Mouse (Mus musculus): Measurements from ENCODE around the gene Pafah1b1. TPM values are rescaled to one million over a fixed set of nuclear protein-coding genes. Genes with fewer than 3 reads are reported as not detected.

The Pafah1b1 gene
- polyA plus RNA-seq, 1 experiment from 2014 or later = 62.1 TPM

- Histone ChIP-seq H3K9ac (ENCODE audit: low read depth, low read length) (0 out of 2 replicates have a peak overlapping the region, but pooled peaks have one; percentile 8), H3K36me3 (ENCODE audit: control insufficient read depth, insufficient read depth) (no peaks in the 10 kb centered on the region), H3K27ac (ENCODE audit: low read depth, low read length) (peak overlapping the region; percentile 78), H3K4me3 (ENCODE audit: low read depth, low read length) (no peak overlapping the region), H3K27me3 (replicated peaks; ENCODE audit: control insufficient read depth, insufficient read depth, low read length) (no peaks in the 10 kb centered on the region), H3K4me2 (replicated peaks; ENCODE audit: low read depth) (no peak overlapping the region), H3K9me3 (ENCODE audit: control insufficient read depth) (no peaks in the 10 kb centered on the region), H3K4me1 (replicated peaks; ENCODE audit: control insufficient read depth, insufficient read depth, low read length) (0 out of 2 replicates have a peak, but pooled peaks cover 3% of the 10 kb centered on the region)
- ATAC-seq = peak; percentile 86
- 48% methylated on average over 7 of the region's 7 CpGs for WGBS
- no peak for TF ChIP-seq CTCF (IDR thresholded peaks at IDR 0.05; ENCODE audit: low read depth)
These were observed 26.3 kb upstream of the Pafah1b1 start for GRCm38 (mm10) chr11:74750662-74751351.

GRCm38 (mm10) chr11:74749241-74749640 lies 24.8 kb upstream of the Pafah1b1 start:
- H3K4me3 ChIP-seq (ENCODE audit: low read depth, low read length) = no peak overlapping the region
- no peak overlapping the region for H3K4me2 ChIP-seq (replicated peaks; ENCODE audit: low read depth)
- no peaks in the 10 kb centered on the region for H3K36me3 ChIP-seq (ENCODE audit: control insufficient read depth, insufficient read depth)
- H3K9me3 ChIP-seq (ENCODE audit: control insufficient read depth) = no peaks in the 10 kb centered on the region
- WGBS = 89% methylated on average over 13 of the region's 13 CpGs
- H3K27me3 ChIP-seq (replicated peaks; ENCODE audit: control insufficient read depth, insufficient read depth, low read length) = no peaks in the 10 kb centered on the region
- no peak for ATAC-seq
- H3K27ac ChIP-seq (ENCODE audit: low read depth, low read length) = no peak overlapping the region
- TF ChIP-seq CTCF (IDR thresholded peaks at IDR 0.05; ENCODE audit: low read depth) = no peak
- H3K4me1 ChIP-seq (replicated peaks; ENCODE audit: control insufficient read depth, insufficient read depth, low read length) = 0 out of 2 replicates have a peak, but pooled peaks cover 3% of the 10 kb centered on the region
- no peak overlapping the region for H3K9ac ChIP-seq (ENCODE audit: low read depth, low read length)

GRCm38 (mm10) chr11:74748022-74748421 lies 23.6 kb upstream of the Pafah1b1 start:
- H3K36me3 ChIP-seq (ENCODE audit: control insufficient read depth, insufficient read depth) = no peaks in the 10 kb centered on the region
- no peaks in the 10 kb centered on the region for H3K9me3 ChIP-seq (ENCODE audit: control insufficient read depth)
- WGBS = 52% methylated on average over 4 of the region's 4 CpGs
- no peak overlapping the region for H3K4me2 ChIP-seq (replicated peaks; ENCODE audit: low read depth)
- ATAC-seq = no peak
- H3K27ac ChIP-seq (ENCODE audit: low read depth, low read length) = no peak overlapping the region
- no peak overlapping the region for H3K9ac ChIP-seq (ENCODE audit: low read depth, low read length)
- no peak overlapping the region for H3K4me3 ChIP-seq (ENCODE audit: low read depth, low read length)
- H3K4me1 ChIP-seq (replicated peaks; ENCODE audit: control insufficient read depth, insufficient read depth, low read length) = 0 out of 2 replicates have a peak, but pooled peaks cover 3% of the 10 kb centered on the region
- TF ChIP-seq CTCF (IDR thresholded peaks at IDR 0.05; ENCODE audit: low read depth) = 0 out of 2 replicates have a peak, but pooled peaks have one; percentile 6
- H3K27me3 ChIP-seq (replicated peaks; ENCODE audit: control insufficient read depth, insufficient read depth, low read length) = no peaks in the 10 kb centered on the region

- Histone ChIP-seq H3K9me3 (ENCODE audit: control insufficient read depth) (no peaks in the 10 kb centered on the region), H3K4me2 (replicated peaks; ENCODE audit: low read depth) (no peak overlapping the region), H3K27me3 (replicated peaks; ENCODE audit: control insufficient read depth, insufficient read depth, low read length) (no peaks in the 10 kb centered on the region), H3K9ac (ENCODE audit: low read depth, low read length) (no peak overlapping the region), H3K36me3 (ENCODE audit: control insufficient read depth, insufficient read depth) (no peaks in the 10 kb centered on the region), H3K4me1 (replicated peaks; ENCODE audit: control insufficient read depth, insufficient read depth, low read length) (no peaks in the 10 kb centered on the region), H3K27ac (ENCODE audit: low read depth, low read length) (no peak overlapping the region), H3K4me3 (ENCODE audit: low read depth, low read length) (no peak overlapping the region)
- TF ChIP-seq CTCF (IDR thresholded peaks at IDR 0.05; ENCODE audit: low read depth) = no peak
- no peak for ATAC-seq
- 60% methylated on average over 3 of the region's 3 CpGs for WGBS
These were observed 13.4 kb upstream of the Pafah1b1 start for GRCm38 (mm10) chr11:74737861-74738260.

GRCm38 (mm10) chr11:74734917-74735316 lies 10.4 kb upstream of the Pafah1b1 start:
- Histone ChIP-seq H3K4me2 (replicated peaks; ENCODE audit: low read depth) (no peak overlapping the region), H3K9ac (ENCODE audit: low read depth, low read length) (no peak overlapping the region), H3K4me1 (replicated peaks; ENCODE audit: control insufficient read depth, insufficient read depth, low read length) (no peaks in the 10 kb centered on the region), H3K9me3 (ENCODE audit: control insufficient read depth) (no peaks in the 10 kb centered on the region), H3K4me3 (ENCODE audit: low read depth, low read length) (no peak overlapping the region), H3K27ac (ENCODE audit: low read depth, low read length) (no peak overlapping the region), H3K36me3 (ENCODE audit: control insufficient read depth, insufficient read depth) (no peaks in the 10 kb centered on the region), H3K27me3 (replicated peaks; ENCODE audit: control insufficient read depth, insufficient read depth, low read length) (no peaks in the 10 kb centered on the region)
- no peak for ATAC-seq
- TF ChIP-seq CTCF (IDR thresholded peaks at IDR 0.05; ENCODE audit: low read depth) = no peak
- WGBS = 18% methylated on average over 7 of the region's 7 CpGs

- 68% methylated on average over 5 of the region's 5 CpGs for WGBS
- ATAC-seq = no peak
- H3K27ac ChIP-seq (ENCODE audit: low read depth, low read length) = no peak overlapping the region
These were observed 711 bp upstream of the Pafah1b1 start for GRCm38 (mm10) chr11:74725181-74725580.

More at GRCm38 (mm10) chr11:74725181-74725580, 711 bp upstream of the Pafah1b1 start:
- Histone ChIP-seq H3K9ac (ENCODE audit: low read depth, low read length) (no peak overlapping the region), H3K36me3 (ENCODE audit: control insufficient read depth, insufficient read depth) (no peaks in the 10 kb centered on the region), H3K27me3 (replicated peaks; ENCODE audit: control insufficient read depth, insufficient read depth, low read length) (no peaks in the 10 kb centered on the region), H3K4me1 (replicated peaks; ENCODE audit: control insufficient read depth, insufficient read depth, low read length) (peaks cover 3% of the 10 kb centered on the region; the same call in 1 of the 2 replicates), H3K4me2 (replicated peaks; ENCODE audit: low read depth) (no peak overlapping the region), H3K9me3 (ENCODE audit: control insufficient read depth) (no peaks in the 10 kb centered on the region), H3K4me3 (ENCODE audit: low read depth, low read length) (no peak overlapping the region)
- TF ChIP-seq CTCF (IDR thresholded peaks at IDR 0.05; ENCODE audit: low read depth) = no peak
